Mouse (Mus musculus) hindbrain, embryonic 16.5 days (tissue): ENCODE results near the gene Nes. TPM values are rescaled to one million over a fixed set of nuclear protein-coding genes. Genes with fewer than 3 reads are reported as not detected.

Source experiments
- ATAC-seq: fragments of 200-750 bp; cut with Nextera tagmentation; 2 replicates; pipeline ENCODE4 v1.8.0; 2017; ENCODE audit warnings: moderate TSS enrichment, moderate library complexity
- H3K27ac ChIP-seq: fragments of 300-500 bp; sonication (generic); 2 replicates; pipeline ENCODE4 v1.5.1; 2014; ENCODE audit warnings: low read depth, mild to moderate bottlenecking, control low read depth, low read length, moderate library complexity
- H3K27me3 ChIP-seq: fragments of 300-500 bp; sonication (generic); replicated peaks from 2 replicates; pipeline ENCODE4 v1.6.1; 2014; ENCODE audit warnings: low read length; ENCODE audit not compliant: control insufficient read depth, insufficient read depth
- H3K36me3 ChIP-seq: fragments of 300-500 bp; sonication (generic); 2 replicates; pipeline ENCODE4 v1.6.1; 2014; ENCODE audit warnings: mild to moderate bottlenecking, low read length, moderate library complexity, mixed read lengths; ENCODE audit not compliant: control insufficient read depth, insufficient read depth
- H3K4me1 ChIP-seq: fragments of 300-500 bp; sonication (generic); 2 replicates; pipeline ENCODE4 v1.6.1; 2014; ENCODE audit warnings: low read depth, low read length; ENCODE audit not compliant: control insufficient read depth, insufficient read depth
- H3K4me2 ChIP-seq: fragments of 300-500 bp; sonication (generic); 2 replicates; pipeline ENCODE4 v1.6.1; 2014; ENCODE audit warnings: mild to moderate bottlenecking, low read length, control low read depth, moderate library complexity
- H3K4me3 ChIP-seq: fragments of 300-500 bp; sonication (generic); 2 replicates; pipeline ENCODE4 v1.5.1; 2014; ENCODE audit warnings: mild to moderate bottlenecking, low read length, control low read depth, moderate library complexity
- H3K9ac ChIP-seq: fragments of 300-500 bp; sonication (generic); 2 replicates; pipeline ENCODE4 v1.6.1; 2014; ENCODE audit warnings: low read depth, mild to moderate bottlenecking, control low read depth, low read length, moderate library complexity
- H3K9me3 ChIP-seq: fragments of 300-500 bp; sonication (generic); 2 replicates; pipeline ENCODE4 v1.6.1; 2014; ENCODE audit warnings: mild to moderate bottlenecking, low read length, moderate library complexity; ENCODE audit not compliant: control insufficient read depth
- WGBS: fragments of 180-500 bp; shearing (Covaris S2); extraction: QIAGEN DNeasy Blood & Tissue Kit; methylation state at CpG from one replicate; pipeline ENCODE4 v1.1.7; 2014; 5-methylcytosine and 5-hydroxymethylcytosine counted together
- polyA plus RNA-seq: library from polyadenylated mRNA; unstranded; fragments of >200 nt; fragmentation: Nextera tagmentation; extraction: Ambion mirVana; gene quantifications from 2 replicates; pipeline ENCODE4 v1.2.1, GENCODE M21; 2015

The Nes gene
- polyA plus RNA-seq, 1 experiment from 2014 or later, result 15.6 TPM

DNA sequence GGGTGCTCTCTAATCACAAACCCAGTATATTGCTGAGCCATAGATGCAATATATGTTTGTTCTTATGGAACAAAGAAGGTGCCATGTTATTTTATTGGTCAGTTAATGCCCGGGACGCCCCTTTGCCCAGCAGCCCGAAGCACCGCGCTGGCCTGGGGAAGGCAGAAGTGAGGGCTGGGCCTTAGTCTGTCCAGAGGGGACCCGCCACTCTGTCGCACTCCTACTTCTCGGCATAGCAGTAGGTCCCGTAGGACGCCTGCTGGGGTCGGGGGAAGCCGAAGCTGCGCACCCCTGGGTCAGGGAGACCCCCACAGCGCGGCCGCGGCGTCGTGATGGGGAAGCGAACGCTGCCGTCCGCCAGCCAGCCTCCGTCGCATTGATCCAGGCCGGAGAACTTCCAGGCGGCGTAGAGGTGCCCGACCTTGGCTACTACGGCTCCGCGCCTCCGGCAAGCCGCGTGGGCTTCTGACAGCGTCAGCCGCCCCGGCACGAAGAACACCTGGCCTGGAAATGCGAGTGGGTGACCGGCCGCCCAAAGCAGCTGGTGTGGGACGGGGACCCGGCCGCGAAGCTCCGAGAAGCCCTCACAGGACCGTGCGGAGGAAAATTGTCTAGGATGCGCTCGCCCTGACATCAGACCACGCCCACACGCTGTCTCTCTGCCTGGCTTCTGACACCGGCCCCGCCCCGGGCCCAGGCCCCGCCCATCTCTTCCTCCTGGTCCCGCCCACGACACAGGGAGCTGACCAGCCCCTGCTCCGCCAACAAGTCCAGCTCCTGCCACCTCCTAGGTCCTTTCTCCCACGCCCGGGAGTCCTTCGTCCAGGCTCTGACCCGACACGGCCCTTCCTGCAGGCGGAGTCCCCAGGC is 51.7 kb downstream of the Nes start:
- no peaks in the 10 kb centered on the region for H3K9me3 ChIP-seq
- peaks cover 55% of the 10 kb centered on the region for H3K27me3 ChIP-seq
- peak; percentile 93 for ATAC-seq
- WGBS, result under 1% methylated on average over 58 of the region's 66 CpGs
- H3K4me3 ChIP-seq, result peak overlapping the region; percentile 62
- peak overlapping the region; percentile 71 for H3K9ac ChIP-seq
- no peaks in the 10 kb centered on the region for H3K36me3 ChIP-seq
- peak overlapping the region; percentile 90 for H3K4me2 ChIP-seq
- peaks cover 16% of the 10 kb centered on the region for H3K4me1 ChIP-seq
- no peak overlapping the region for H3K27ac ChIP-seq

DNA sequence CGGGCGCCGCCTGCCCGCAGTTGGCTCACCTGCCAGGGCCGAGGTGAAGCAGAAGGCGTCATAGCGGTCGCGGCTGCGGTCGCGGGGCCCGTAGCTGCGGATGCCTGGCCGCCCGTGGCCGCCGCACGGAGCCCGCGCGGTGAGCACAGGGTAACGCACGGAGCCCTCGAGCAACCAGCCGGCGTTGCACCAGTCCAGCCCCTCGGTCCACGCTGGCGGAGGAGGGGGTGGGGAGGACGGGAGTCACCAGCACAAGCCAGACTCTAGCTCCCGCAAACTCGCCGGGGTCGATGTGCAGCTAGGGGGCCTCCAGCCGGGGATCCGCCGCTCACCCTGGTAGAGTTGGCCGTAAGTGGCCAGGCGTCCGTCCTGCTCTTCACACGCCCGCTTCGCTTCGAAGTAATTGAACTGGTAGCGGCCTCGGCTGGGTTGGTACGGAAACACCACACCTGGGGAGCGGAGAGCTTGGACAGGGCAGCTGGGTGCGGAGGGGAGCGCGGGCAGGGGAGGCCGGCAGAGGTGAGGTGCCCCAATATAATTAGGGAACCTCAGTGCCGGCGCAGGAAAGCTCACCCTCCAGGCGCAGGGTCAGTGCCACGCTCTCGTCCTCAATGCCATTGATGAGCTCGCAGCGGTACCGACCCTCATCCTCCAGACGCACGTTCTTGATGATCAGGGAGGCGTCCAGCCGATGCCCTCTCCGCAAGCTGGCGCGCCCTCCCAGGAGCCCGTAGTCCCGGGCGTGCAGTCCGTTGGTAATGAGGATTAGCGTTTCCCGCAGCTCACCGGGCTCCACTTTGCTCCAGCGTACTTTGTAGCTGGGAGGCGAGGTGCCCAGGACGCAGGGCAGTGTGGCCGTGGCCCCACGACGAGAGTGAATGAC is 52.6 kb downstream of the Nes start:
- ATAC-seq, result peak; percentile 79
- peak overlapping the region; percentile 90 for H3K4me2 ChIP-seq
- H3K9ac ChIP-seq, result peak overlapping the region; percentile 71
- peaks cover 16% of the 10 kb centered on the region for H3K4me1 ChIP-seq
- peaks cover 51% of the 10 kb centered on the region for H3K27me3 ChIP-seq
- peak overlapping the region; percentile 62 for H3K4me3 ChIP-seq
- no peaks in the 10 kb centered on the region for H3K36me3 ChIP-seq
- H3K27ac ChIP-seq, result no peak overlapping the region
- H3K9me3 ChIP-seq, result peaks cover 6% of the 10 kb centered on the region
- under 1% methylated on average over 81 of the region's 81 CpGs for WGBS

DNA sequence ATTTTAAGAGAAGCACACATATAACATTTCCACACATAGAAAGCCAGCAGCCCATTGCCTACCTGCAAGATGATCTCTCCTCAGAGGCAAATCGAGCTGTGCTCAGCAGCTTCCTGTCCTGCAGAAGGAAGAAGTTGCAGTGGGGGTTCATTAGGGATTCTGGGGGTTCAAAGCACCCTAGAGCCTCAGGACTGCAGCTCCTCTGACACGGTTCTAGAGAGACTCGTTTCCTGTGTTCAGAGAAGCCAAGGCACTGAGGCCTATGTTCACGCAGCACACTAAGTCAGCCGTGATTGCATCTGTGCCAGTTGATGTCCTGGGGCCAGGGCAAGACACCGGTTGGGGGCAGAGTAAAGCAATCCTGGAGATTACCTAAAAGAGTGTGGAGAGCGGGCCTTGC is 55.9 kb downstream of the Nes start:
- no peak overlapping the region for H3K27ac ChIP-seq
- H3K9me3 ChIP-seq, result peaks cover 7% of the 10 kb centered on the region
- 70% methylated on average over 7 of the region's 7 CpGs for WGBS
- no peak overlapping the region for H3K4me3 ChIP-seq
- H3K27me3 ChIP-seq, result peaks cover 31% of the 10 kb centered on the region
- no peak overlapping the region for H3K4me2 ChIP-seq
- peaks cover 16% of the 10 kb centered on the region for H3K4me1 ChIP-seq
- H3K9ac ChIP-seq, result no peak overlapping the region
- H3K36me3 ChIP-seq, result no peaks in the 10 kb centered on the region
- ATAC-seq, result no peak

DNA sequence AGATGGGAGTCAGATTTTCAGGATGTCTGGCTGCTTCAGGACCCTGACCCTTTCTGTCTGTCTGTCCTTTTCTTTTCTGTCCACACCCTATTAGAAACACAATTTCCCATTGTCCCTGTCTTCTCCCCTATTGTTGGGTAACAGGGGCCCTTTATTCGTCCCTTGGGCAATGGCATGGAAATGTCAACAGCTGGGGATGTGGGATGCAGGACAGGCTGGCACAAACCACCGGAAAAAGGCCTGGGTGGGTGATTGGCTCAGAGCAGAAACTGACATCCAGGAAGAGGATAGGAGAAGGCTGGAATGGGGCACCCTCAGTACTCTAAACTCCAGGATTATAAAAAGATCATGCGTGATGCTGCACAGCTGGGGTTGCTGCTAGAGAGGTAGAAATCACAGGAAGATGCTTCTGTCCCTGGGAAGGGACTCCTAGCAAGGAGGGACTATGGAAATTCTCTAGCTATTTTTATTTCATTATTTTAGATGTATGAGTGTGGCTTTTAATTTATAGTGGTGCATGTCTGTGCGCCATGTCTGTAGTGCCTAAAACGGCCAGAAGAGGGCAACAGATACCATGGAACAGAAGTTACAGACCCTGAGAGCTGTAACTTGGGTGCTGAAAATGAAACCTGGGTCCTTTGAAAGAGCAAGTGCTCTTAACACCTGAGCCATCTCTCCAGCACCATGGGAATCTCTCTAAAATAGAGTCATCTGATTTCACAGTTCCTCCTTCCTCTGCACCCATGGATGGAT is 56.7 kb downstream of the Nes start, which contains the start of gene Hapln2:
Gene Hapln2 (minus strand): TSS at position 150 of the 753 bp plus-strand sequence.
- Histone ChIP-seq H3K27me3 (peaks cover 26% of the 10 kb centered on the region), H3K36me3 (no peaks in the 10 kb centered on the region), H3K4me2 (no peak within 1 kb of the TSS), H3K27ac (no peak within 1 kb of the TSS), H3K4me1 (peaks cover 12% of the 10 kb centered on the region), H3K4me3 (no peak within 1 kb of the TSS), H3K9ac (no peak within 1 kb of the TSS), H3K9me3 (peaks cover 7% of the 10 kb centered on the region)
- no peak for ATAC-seq
- 46% methylated on average over 5 of the region's 5 CpGs for WGBS

Other genes with a start within 250 kb of the Nes start
- 0.67 and 0.80 TPM in 2 replicates for gene Lrrc71, start 222.5 kb upstream of the Nes start, polyA plus RNA-seq
- 6.6 and 7.3 TPM in 2 replicates for gene Ntrk1, start 175.9 kb upstream of the Nes start, polyA plus RNA-seq
- gene Insrr, start 174.1 kb upstream of the Nes start, polyA plus RNA-seq, result 0.49 and 0.85 TPM in 2 replicates
- gene Pear1, start 146.8 kb upstream of the Nes start, polyA plus RNA-seq, result 8.4 and 10.6 TPM in 2 replicates
- gene Sh2d2a, start 124.3 kb upstream of the Nes start, polyA plus RNA-seq, result not detected in 2 replicates
- gene Prcc, start 85.5 kb upstream of the Nes start, polyA plus RNA-seq, result 13.9 and 15.9 TPM in 2 replicates
- gene Hdgf, start 64.8 kb upstream of the Nes start, polyA plus RNA-seq, result 79.7 and 110 TPM in 2 replicates
- gene Mrpl24, start 51.6 kb upstream of the Nes start, polyA plus RNA-seq, result 48.3 and 49.1 TPM in 2 replicates
- gene Isg20l2, start 40.8 kb upstream of the Nes start, polyA plus RNA-seq, result 22.7 and 28.9 TPM in 2 replicates
- gene Rrnad1, start 40.4 kb upstream of the Nes start, polyA plus RNA-seq, result 20.5 and 24.8 TPM in 2 replicates
- gene Crabp2, start 22.4 kb upstream of the Nes start, polyA plus RNA-seq, result 49.1 and 52.4 TPM in 2 replicates
- gene Bcan, start 29.2 kb downstream of the Nes start, polyA plus RNA-seq, result 150 and 186 TPM in 2 replicates
- gene Hapln2, start 56.5 kb downstream of the Nes start, polyA plus RNA-seq, result 0.30 and 0.66 TPM in 2 replicates
- 34.9 and 35.8 TPM in 2 replicates for gene Gpatch4, start 72.0 kb downstream of the Nes start, polyA plus RNA-seq
- gene Naxe, start 87.4 kb downstream of the Nes start, polyA plus RNA-seq, result 158 and 170 TPM in 2 replicates
- not detected in 2 replicates for gene Ttc24, start 107.2 kb downstream of the Nes start, polyA plus RNA-seq
- gene Iqgap3, start 110.9 kb downstream of the Nes start, polyA plus RNA-seq, result 2.8 and 3.8 TPM in 2 replicates
- gene Mef2d, start 171.3 kb downstream of the Nes start, polyA plus RNA-seq, result 16.4 and 24.1 TPM in 2 replicates